Mouse (Mus musculus) midbrain, embryonic 15.5 days (tissue): ENCODE results near the gene Ess2. TPM values are rescaled to one million over a fixed set of nuclear protein-coding genes. Genes with fewer than 3 reads are reported as not detected.

Experiments used
- ATAC-seq: fragments of 200-750 bp; cut with Nextera tagmentation; replicated peaks from 2 replicates; pipeline ENCODE4 v1.8.0; 2017; ENCODE audit warnings: moderate TSS enrichment
- H3K27ac ChIP-seq: fragments of 300-500 bp; sonication (generic); 2 replicates; pipeline ENCODE4 v1.5.1; 2015; ENCODE audit warnings: mild to moderate bottlenecking, inconsistent platforms
- H3K27me3 ChIP-seq: fragments of 300-500 bp; sonication (generic); replicated peaks from 2 replicates; pipeline ENCODE4 v1.6.1; 2015; ENCODE audit warnings: inconsistent platforms
- H3K36me3 ChIP-seq: fragments of 300-500 bp; sonication (generic); replicated peaks from 2 replicates; pipeline ENCODE4 v1.6.1; 2015; ENCODE audit warnings: inconsistent platforms
- H3K4me1 ChIP-seq: fragments of 300-500 bp; sonication (generic); 2 replicates; pipeline ENCODE4 v1.6.1; 2015; ENCODE audit warnings: inconsistent platforms
- H3K4me2 ChIP-seq: fragments of 300-500 bp; sonication (generic); 2 replicates; pipeline ENCODE4 v1.6.1; 2015; ENCODE audit warnings: inconsistent platforms, mild to moderate bottlenecking, moderate library complexity
- H3K4me3 ChIP-seq: fragments of 300-500 bp; sonication (generic); 2 replicates; pipeline ENCODE4 v1.5.1; 2015; ENCODE audit warnings: mild to moderate bottlenecking, inconsistent platforms
- H3K9ac ChIP-seq: fragments of 300-500 bp; sonication (generic); 2 replicates; pipeline ENCODE4 v1.6.1; 2015; ENCODE audit warnings: mild to moderate bottlenecking, inconsistent platforms
- H3K9me3 ChIP-seq: fragments of 300-500 bp; sonication (generic); 2 replicates; pipeline ENCODE4 v1.6.1; 2016; ENCODE audit warnings: inconsistent platforms
- WGBS: fragments of 180-500 bp; shearing (Covaris S2); methylation state at CpG from one replicate; pipeline ENCODE4 v1.1.7; 2015; ENCODE audit warnings: mixed read lengths; 5-methylcytosine and 5-hydroxymethylcytosine counted together
- polyA plus RNA-seq: library from polyadenylated mRNA; unstranded; fragments of >200 nt; fragmentation: Nextera tagmentation; extraction: Ambion mirVana; gene quantifications from 2 replicates; pipeline ENCODE4 v1.2.1, GENCODE M21; 2015

Ess2 gene
- polyA plus RNA-seq, 1 experiment from 2014 or later = 57.1 TPM

- H3K27me3 ChIP-seq = no peaks in the 10 kb centered on the region
- H3K9ac ChIP-seq = no peak overlapping the region
- no peak overlapping the region for H3K4me3 ChIP-seq
- no peak overlapping the region for H3K27ac ChIP-seq
- H3K9me3 ChIP-seq = no peaks in the 10 kb centered on the region
- no peak overlapping the region for H3K4me2 ChIP-seq
- no peaks in the 10 kb centered on the region for H3K36me3 ChIP-seq
- ATAC-seq = no peak
- H3K4me1 ChIP-seq = 0 out of 2 replicates have a peak, but pooled peaks cover 3% of the 10 kb centered on the region
- WGBS = 90% methylated on average over 4 of the region's 4 CpGs
Observed at GRCm38 (mm10) chr16:17879571-17879970, 31.6 kb downstream of the Ess2 start.

DNA sequence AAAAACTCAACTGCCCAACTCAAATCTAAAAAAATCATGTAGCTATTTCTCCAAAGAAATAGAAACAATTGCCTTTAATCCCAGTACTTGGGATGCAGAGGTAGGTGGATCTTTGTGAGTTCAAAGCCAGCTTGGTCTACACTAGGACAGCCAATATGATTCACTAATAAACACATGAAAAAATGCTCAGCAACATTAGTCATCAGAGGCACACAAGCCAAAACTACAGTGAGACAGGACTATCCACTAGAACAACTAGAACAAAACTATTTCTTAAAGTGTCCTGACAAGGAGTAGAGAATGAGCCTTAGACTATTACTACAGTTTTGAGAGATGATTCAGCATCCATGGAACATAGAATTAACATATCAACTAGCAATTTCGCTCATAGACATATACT lies 35.1 kb downstream of the Ess2 start:
- no peak for ATAC-seq
- H3K27me3 ChIP-seq = no peaks in the 10 kb centered on the region
- H3K36me3 ChIP-seq = peaks cover 9% of the 10 kb centered on the region; the same call in 1 of the 2 replicates
- no peak overlapping the region for H3K9ac ChIP-seq
- H3K4me1 ChIP-seq = 0 out of 2 replicates have a peak, but pooled peaks cover 3% of the 10 kb centered on the region
- H3K27ac ChIP-seq = no peak overlapping the region
- H3K4me2 ChIP-seq = no peak overlapping the region
- no peak overlapping the region for H3K4me3 ChIP-seq
- 95% methylated on average over 1 of the region's 1 CpGs for WGBS
- no peaks in the 10 kb centered on the region for H3K9me3 ChIP-seq

DNA sequence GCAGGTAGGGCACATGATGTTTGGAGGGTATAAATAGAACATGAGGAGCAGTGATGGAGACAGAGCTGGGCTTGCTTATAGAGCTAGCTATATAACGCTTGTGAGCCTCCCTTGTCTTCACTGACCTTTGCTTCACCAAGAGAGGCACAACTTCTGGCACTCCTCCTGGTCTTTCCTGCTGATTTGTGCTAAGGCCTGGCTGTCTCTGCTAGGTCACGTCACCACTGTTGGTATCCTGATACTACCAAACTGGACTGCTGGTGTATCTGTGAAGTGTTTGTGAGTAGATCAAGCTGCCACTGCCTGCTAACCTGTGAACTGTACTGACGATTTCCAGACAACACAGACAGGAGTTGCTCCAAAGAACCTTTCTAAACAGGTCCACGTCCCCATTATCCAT lies 36.0 kb downstream of the Ess2 start:
- 89% methylated on average over 4 of the region's 4 CpGs for WGBS
- Histone ChIP-seq H3K4me2 (no peak overlapping the region), H3K4me3 (no peak overlapping the region), H3K9ac (no peak overlapping the region), H3K27ac (no peak overlapping the region), H3K36me3 (peaks cover 9% of the 10 kb centered on the region; the same call in 1 of the 2 replicates), H3K9me3 (no peaks in the 10 kb centered on the region), H3K27me3 (no peaks in the 10 kb centered on the region), H3K4me1 (0 out of 2 replicates have a peak, but pooled peaks cover 3% of the 10 kb centered on the region)
- ATAC-seq = no peak

DNA sequence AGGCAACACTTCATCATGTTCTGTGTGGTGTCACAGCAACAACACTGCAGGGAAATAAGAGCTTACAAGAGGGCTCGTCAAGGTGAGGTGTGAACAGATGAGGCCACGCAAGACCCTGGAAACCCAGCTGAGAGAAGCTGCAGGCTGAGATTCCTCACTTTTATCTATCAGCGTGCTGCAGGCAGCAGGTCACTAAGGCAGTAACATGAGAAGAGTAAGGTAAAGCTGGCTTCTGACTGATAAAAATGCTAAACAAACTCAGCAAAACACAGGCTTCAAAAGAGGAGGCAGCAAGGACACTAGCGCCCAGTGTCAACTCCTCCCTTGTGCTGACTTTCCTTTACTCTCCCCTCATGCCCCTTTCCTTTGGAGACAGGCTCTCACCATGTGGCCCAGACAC lies 38.2 kb downstream of the Ess2 start:
- no peak for ATAC-seq
- Histone ChIP-seq H3K4me3 (no peak overlapping the region), H3K4me2 (no peak overlapping the region), H3K9ac (no peak overlapping the region), H3K9me3 (no peaks in the 10 kb centered on the region), H3K27ac (no peak overlapping the region), H3K36me3 (peaks cover 9% of the 10 kb centered on the region; the same call in 1 of the 2 replicates), H3K27me3 (no peaks in the 10 kb centered on the region), H3K4me1 (no peaks in the 10 kb centered on the region)
- 81% methylated on average over 4 of the region's 4 CpGs for WGBS

- Histone ChIP-seq H3K27me3 (no peaks in the 10 kb centered on the region), H3K27ac (no peak overlapping the region), H3K9me3 (no peaks in the 10 kb centered on the region), H3K36me3 (peaks cover 9% of the 10 kb centered on the region; the same call in 1 of the 2 replicates), H3K9ac (no peak overlapping the region), H3K4me1 (no peaks in the 10 kb centered on the region), H3K4me2 (no peak overlapping the region), H3K4me3 (no peak overlapping the region)
- 92% methylated on average over 5 of the region's 5 CpGs for WGBS
- ATAC-seq = no peak
Observed at GRCm38 (mm10) chr16:17871248-17871647, 39.9 kb downstream of the Ess2 start.

DNA sequence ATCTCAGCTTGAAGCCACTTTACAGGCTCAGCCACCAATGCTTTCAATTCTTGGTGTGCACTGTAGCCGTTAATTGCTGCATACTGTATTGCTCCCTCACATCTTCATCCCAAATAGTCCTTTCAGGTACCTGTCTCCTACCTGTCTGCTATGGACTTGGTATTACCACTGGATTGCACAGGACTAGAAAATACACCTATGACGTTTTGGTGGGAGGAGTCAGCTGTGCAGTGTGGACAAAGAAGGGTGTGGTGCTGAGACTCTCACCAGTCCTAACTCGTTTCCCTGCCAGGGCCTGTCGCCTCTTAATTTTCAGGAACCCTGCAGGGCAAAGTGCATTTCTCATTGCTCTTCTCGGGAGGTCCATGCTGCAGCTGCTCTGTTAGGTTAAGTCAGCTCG lies 45.4 kb downstream of the Ess2 start:
- H3K27ac ChIP-seq = no peak overlapping the region
- H3K4me1 ChIP-seq = peaks cover 5% of the 10 kb centered on the region; the same call in 1 of the 2 replicates
- no peaks in the 10 kb centered on the region; the same call in 1 of the 2 replicates for H3K36me3 ChIP-seq
- no peak for ATAC-seq
- H3K9ac ChIP-seq = no peak overlapping the region
- 81% methylated on average over 6 of the region's 6 CpGs for WGBS
- no peak overlapping the region for H3K4me2 ChIP-seq
- no peaks in the 10 kb centered on the region for H3K27me3 ChIP-seq
- no peaks in the 10 kb centered on the region for H3K9me3 ChIP-seq
- no peak overlapping the region for H3K4me3 ChIP-seq

DNA sequence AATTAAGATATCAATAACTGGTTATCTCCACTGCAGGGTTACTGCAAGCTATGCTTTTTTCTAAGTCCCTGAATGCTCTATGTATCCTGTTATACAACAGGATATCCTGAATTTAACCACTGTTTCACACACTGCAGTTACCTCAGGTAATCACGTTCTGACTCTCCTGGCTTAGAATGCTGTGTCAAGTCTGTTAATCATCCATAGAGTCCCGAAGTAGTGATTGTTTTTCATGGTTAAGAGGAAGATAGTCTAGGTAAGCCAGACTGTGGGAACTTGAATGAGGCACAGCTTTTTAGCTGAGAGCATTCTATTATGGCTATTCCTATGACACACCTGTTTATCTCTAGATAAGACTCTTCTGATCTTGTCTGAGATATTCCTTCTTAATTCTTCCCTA lies 45.9 kb downstream of the Ess2 start:
- H3K4me3 ChIP-seq = no peak overlapping the region
- H3K36me3 ChIP-seq = no peaks in the 10 kb centered on the region; the same call in 1 of the 2 replicates
- ATAC-seq = no peak
- 89% methylated on average over 2 of the region's 2 CpGs for WGBS
- H3K9ac ChIP-seq = no peak overlapping the region
- H3K27me3 ChIP-seq = no peaks in the 10 kb centered on the region
- no peak overlapping the region for H3K4me2 ChIP-seq
- H3K9me3 ChIP-seq = no peaks in the 10 kb centered on the region
- H3K4me1 ChIP-seq = peaks cover 5% of the 10 kb centered on the region; the same call in 1 of the 2 replicates
- no peak overlapping the region for H3K27ac ChIP-seq

- no peaks in the 10 kb centered on the region for H3K27me3 ChIP-seq
- no peak overlapping the region for H3K4me2 ChIP-seq
- no peak overlapping the region for H3K27ac ChIP-seq
- H3K9ac ChIP-seq = no peak overlapping the region
- H3K9me3 ChIP-seq = no peaks in the 10 kb centered on the region
- ATAC-seq = no peak
- H3K36me3 ChIP-seq = peaks cover 43% of the 10 kb centered on the region
- no peak overlapping the region for H3K4me3 ChIP-seq
- H3K4me1 ChIP-seq = peaks cover 5% of the 10 kb centered on the region; the same call in 1 of the 2 replicates
Observed at GRCm38 (mm10) chr16:17858592-17858991, 52.6 kb downstream of the Ess2 start.

DNA sequence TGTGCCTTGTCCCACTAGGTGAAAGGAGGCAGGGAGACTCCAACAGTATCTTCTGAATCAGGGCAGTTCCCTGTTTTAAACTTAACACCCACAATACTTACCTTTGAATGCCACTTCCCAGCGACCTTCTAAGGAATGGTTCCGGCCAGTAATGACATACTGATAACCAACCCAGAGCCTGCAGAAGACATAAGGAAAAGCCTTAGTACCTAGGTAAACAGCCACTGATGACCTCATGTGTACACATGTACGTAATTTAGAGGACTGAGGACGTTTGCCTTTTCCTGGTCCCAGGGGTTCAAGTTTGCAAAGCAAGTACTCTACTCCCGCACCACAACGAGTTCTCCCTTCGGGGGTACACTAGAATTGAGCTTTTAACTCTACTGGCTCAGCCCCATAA lies 54.0 kb downstream of the Ess2 start:
- Histone ChIP-seq H3K4me2 (no peak overlapping the region), H3K9ac (no peak overlapping the region), H3K27me3 (no peaks in the 10 kb centered on the region), H3K4me1 (peaks cover 4% of the 10 kb centered on the region; the same call in 1 of the 2 replicates), H3K9me3 (no peaks in the 10 kb centered on the region), H3K27ac (no peak overlapping the region), H3K4me3 (no peak overlapping the region), H3K36me3 (peaks cover 46% of the 10 kb centered on the region)
- ATAC-seq = no peak
- WGBS = 92% methylated on average over 7 of the region's 7 CpGs

DNA sequence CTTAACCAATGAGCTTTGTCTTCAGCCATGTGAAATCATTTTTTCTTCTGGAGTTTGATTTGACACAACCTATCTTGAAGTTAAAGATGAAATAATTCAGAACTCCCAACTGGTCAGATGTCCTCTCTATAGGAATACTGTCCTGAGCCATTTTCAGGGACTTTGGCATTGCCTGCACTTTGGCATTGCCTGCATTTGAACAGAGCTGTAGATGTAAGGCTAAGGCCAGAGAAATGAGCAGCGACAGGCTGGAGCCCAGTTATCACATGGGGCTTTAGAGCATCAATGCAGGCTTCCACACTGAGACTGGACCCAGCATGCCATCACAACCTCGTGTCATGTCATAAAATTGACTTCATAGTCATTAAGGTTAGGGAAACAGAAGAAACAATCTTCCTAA lies 57.9 kb downstream of the Ess2 start:
- ATAC-seq = no peak
- peaks cover 4% of the 10 kb centered on the region; the same call in 1 of the 2 replicates for H3K4me1 ChIP-seq
- 95% methylated on average over 2 of the region's 2 CpGs for WGBS
- H3K4me3 ChIP-seq = no peak overlapping the region
- no peak overlapping the region for H3K4me2 ChIP-seq
- H3K36me3 ChIP-seq = peaks cover 54% of the 10 kb centered on the region
- H3K9me3 ChIP-seq = no peaks in the 10 kb centered on the region
- no peaks in the 10 kb centered on the region for H3K27me3 ChIP-seq
- no peak overlapping the region for H3K27ac ChIP-seq
- H3K9ac ChIP-seq = no peak overlapping the region

GRCm38 (mm10) chr16:17851860-17852259 lies 59.3 kb downstream of the Ess2 start:
- H3K4me3 ChIP-seq = no peak overlapping the region
- peaks cover 47% of the 10 kb centered on the region for H3K36me3 ChIP-seq
- H3K9ac ChIP-seq = no peak overlapping the region
- H3K9me3 ChIP-seq = no peaks in the 10 kb centered on the region
- no peak overlapping the region for H3K4me2 ChIP-seq
- no peak for ATAC-seq
- H3K27me3 ChIP-seq = no peaks in the 10 kb centered on the region
- 93% methylated on average over 1 of the region's 1 CpGs for WGBS
- H3K4me1 ChIP-seq = peaks cover 4% of the 10 kb centered on the region; the same call in 1 of the 2 replicates
- H3K27ac ChIP-seq = no peak overlapping the region

- Histone ChIP-seq H3K4me3 (no peak overlapping the region), H3K4me1 (peaks cover 4% of the 10 kb centered on the region; the same call in 1 of the 2 replicates), H3K9ac (no peak overlapping the region), H3K36me3 (peaks cover 47% of the 10 kb centered on the region), H3K27me3 (no peaks in the 10 kb centered on the region), H3K27ac (no peak overlapping the region), H3K4me2 (no peak overlapping the region), H3K9me3 (no peaks in the 10 kb centered on the region)
- 96% methylated on average over 5 of the region's 5 CpGs for WGBS
- ATAC-seq = no peak
Observed at GRCm38 (mm10) chr16:17851331-17851730, 59.8 kb downstream of the Ess2 start.
